Mouse (Mus musculus) gastrocnemius, adult 2 months (tissue): ENCODE results near the gene Tprkb. TPM values are rescaled to one million over a fixed set of nuclear protein-coding genes. Genes with fewer than 3 reads are reported as not detected.
"Not testable (repeated sequence)": the region's sequence is repeated elsewhere in the genome, so short reads cannot be mapped to it uniquely, and the experiment has no call there.

ENCODE experiments used
- DNase-seq: peaks from one replicate; pipeline ENCODE4 v3.0.0; 2022
- H3K27ac ChIP-seq: fragments of 200-600 bp; 2 replicates; pipeline ENCODE4 v1.8.1; 2022; ENCODE audit warnings: mild to moderate bottlenecking
- H3K4me3 ChIP-seq: fragments of 200-600 bp; 2 replicates; pipeline ENCODE4 v1.8.1; 2022; ENCODE audit warnings: mild to moderate bottlenecking, moderate library complexity
- CTCF ChIP-seq: fragments of 200-600 bp; IDR thresholded peaks from 2 replicates; pipeline ENCODE4 v1.8.1; 2022; ENCODE audit warnings: antibody characterized with exemption, mild to moderate bottlenecking, moderate library complexity
- intact Hi-C: fragments of 180-260 bp; cut with DNase I; formaldehyde crosslinking; loops from one replicate; pipeline ENCODE4 v1.15.1; 2025
- total RNA-seq, 2 experiments: library from RNA; stranded (reverse); gene quantifications; 2 replicates each; pipeline ENCODE4 v1.2.3; 2021

Tprkb gene
- total RNA-seq, 2 experiments from 2014 or later, result 17.0 to 18.7 TPM

- intact Hi-C loops, result loop anchor here (5.0 kb wide), 1 partner anchor 58 kb away; no protein-coding TSS in a partner anchor
- H3K4me3 ChIP-seq, H3K27ac ChIP-seq: not testable (repeated sequence)
- TF ChIP-seq CTCF, result peak; percentile 62
- DNase-seq, result peak; percentile 41
Measured at GRCm38 (mm10) chr6:85895061-85895648, 16.5 kb upstream of the Tprkb start.

- intact Hi-C loops, result loop anchor here (5.0 kb wide), 1 partner anchor 62 kb away; no protein-coding TSS in a partner anchor
- H3K27ac ChIP-seq, H3K4me3 ChIP-seq, DNase-seq: not testable (repeated sequence)
Measured at GRCm38 (mm10) chr6:85898596-85899475, 12.8 kb upstream of the Tprkb start.

- TF ChIP-seq CTCF, result no peak
- DNase-seq, result no peak
- intact Hi-C loops, result no loop called here
- no peak overlapping the region for H3K4me3 ChIP-seq
- H3K27ac ChIP-seq, result no peak overlapping the region
Measured at GRCm38 (mm10) chr6:85902303-85902702, 9.4 kb upstream of the Tprkb start.

GRCm38 (mm10) chr6:85904642-85905061 lies 7.0 kb upstream of the Tprkb start, which contains the start of gene Nat8f4:
Nat8f4 (minus strand) TSS chr6:85904884.
- H3K4me3 ChIP-seq, result peak within 1 kb of the TSS; percentile 67
- intact Hi-C loops, result not testable (repeated sequence)

GRCm38 (mm10) chr6:85906911-85907351 lies 4.7 kb upstream of the Tprkb start:
- intact Hi-C loops, result not testable (repeated sequence)

More at GRCm38 (mm10) chr6:85904642-85905061, 7.0 kb upstream of the Tprkb start, which contains the start of gene Nat8f4:
- DNase-seq, result peak; percentile 81
- H3K27ac ChIP-seq, result not testable (repeated sequence)
- TF ChIP-seq CTCF, result peak; percentile 92

GRCm38 (mm10) chr6:85908341-85908740 lies 3.3 kb upstream of the Tprkb start:
- intact Hi-C loops, result no loop called here
- Histone ChIP-seq H3K27ac (no peak overlapping the region), H3K4me3 (no peak overlapping the region)
- no peak for DNase-seq
- no peak for TF ChIP-seq CTCF

More at GRCm38 (mm10) chr6:85906911-85907351, 4.7 kb upstream of the Tprkb start:
- H3K4me3 ChIP-seq, H3K27ac ChIP-seq: not testable (repeated sequence)
- peak; percentile 26 for DNase-seq

GRCm38 (mm10) chr6:85909704-85910103 lies 2.0 kb upstream of the Tprkb start:
- intact Hi-C loops, result loop anchor here (10.0 kb wide), 1 partner anchor 325 kb away; the partner anchor contains the start of gene Alms1
- Histone ChIP-seq H3K27ac (no peak overlapping the region), H3K4me3 (no peak overlapping the region)
- DNase-seq, result no peak
- no peak for TF ChIP-seq CTCF

GRCm38 (mm10) chr6:85915141-85915538 lies 3.5 kb downstream of the Tprkb start:
- DNase-seq, result no peak
- Histone ChIP-seq H3K27ac (peak overlapping the region; percentile 92), H3K4me3 (peak overlapping the region; percentile 77)
- no peak for TF ChIP-seq CTCF
- intact Hi-C loops, result loop anchor here (2.0 to 10.0 kb wide), 2 partner anchors 46 to 330 kb away; partner anchors contain the start of genes Alms1 and Dusp11

- DNase-seq, result peak; percentile 92
- intact Hi-C loops, result loop anchor here (2.0 to 10.0 kb wide), 2 partner anchors 45 to 331 kb away; partner anchors contain the start of genes Alms1 and Dusp11
- TF ChIP-seq CTCF, result peak; percentile 71
- Histone ChIP-seq H3K4me3 (peak within 1 kb of the TSS; percentile 77), H3K27ac (peak within 1 kb of the TSS; percentile 92)
Measured at GRCm38 (mm10) chr6:85915539-85916513, 4.2 kb downstream of the Tprkb start, which contains the start of gene Nat8f1. Nat8f1 (minus strand) TSS chr6:85915687.

- H3K4me3 ChIP-seq, result peak overlapping the region; percentile 77
- intact Hi-C loops, result loop anchor here (10.0 kb wide), 1 partner anchor 332 kb away; the partner anchor contains the start of gene Alms1
- peak overlapping the region; percentile 92 for H3K27ac ChIP-seq
- no peak for DNase-seq
- TF ChIP-seq CTCF, result no peak
Measured at GRCm38 (mm10) chr6:85916596-85916995, 4.9 kb downstream of the Tprkb start.

GRCm38 (mm10) chr6:85918341-85918740 lies 6.7 kb downstream of the Tprkb start:
- DNase-seq, H3K4me3 ChIP-seq, H3K27ac ChIP-seq: not testable (repeated sequence)
- intact Hi-C loops, result loop anchor here (10.0 kb wide), 1 partner anchor 334 kb away; the partner anchor contains the start of gene Alms1
